Mouse (Mus musculus): ENCODE measurements at regions not wholly inside any gene's neighbourhood (a gene's known extent, or its start where the extent isn't known, plus 50 kb on each side); places are given as distances from the start of the nearest gene placed in this dataset.

GRCm38 (mm10) chr5:101020784-101021183 lies 175.3 kb downstream of the Gpat3 start:
- H3K4me1 ChIP-seq (ENCODE audit: control insufficient read depth in 1 of 2, insufficient read depth in 2 of 2, low read length in 2 of 2): no peaks in the 10 kb centered on the region
- H3K79me2 ChIP-seq (ENCODE audit: control insufficient read depth, insufficient read depth, low read length, poor library complexity): no peaks in the 10 kb centered on the region
- no peak overlapping the region for H3K4me3 ChIP-seq (ENCODE audit: control insufficient read depth in 1 of 2, insufficient read depth in 1 of 2, low read depth in 2 of 2, low read length in 2 of 2)
- no peak for DNase-seq (ENCODE audit: low read depth, low spot score)
- H3K27ac ChIP-seq (ENCODE audit: control insufficient read depth, low read depth, low read length): no peak overlapping the region
- H3K36me3 ChIP-seq (ENCODE audit: control insufficient read depth in 1 of 2, insufficient read depth in 2 of 2, low read length in 2 of 2): no peaks in the 10 kb centered on the region
- no peaks in the 10 kb centered on the region for H3K27me3 ChIP-seq (ENCODE audit: control insufficient read depth in 1 of 2, insufficient read depth in 2 of 2, low read length in 2 of 2)
- H3K9ac ChIP-seq (ENCODE audit: control insufficient read depth, low read depth, low read length, poor library complexity, severe bottlenecking): no peak overlapping the region
- TF ChIP-seq CTCF (IDR thresholded peaks at IDR 0.05 in 2 of 3, conservative IDR thresholded peaks at IDR 0.05 in 1 of 3; ENCODE audit: control insufficient read depth in 1 of 3, insufficient read depth in 1 of 3, low read depth in 2 of 3, low read length in 3 of 3, poor library complexity in 1 of 3, severe bottlenecking in 1 of 3) (peak in 2 of 3 experiments; percentile 5 to 10; a peak in 1 of 6 replicates), RCOR1 (IDR thresholded peaks at IDR 0.05; ENCODE audit: low read depth, low read length) (no peak)
- no peaks in the 10 kb centered on the region for H3K9me3 ChIP-seq (replicated peaks; ENCODE audit: insufficient read depth, low read length)

- H3K79me2 ChIP-seq (ENCODE audit: control insufficient read depth, insufficient read depth, low read length, poor library complexity): no peaks in the 10 kb centered on the region
- no peaks in the 10 kb centered on the region for H3K27me3 ChIP-seq (ENCODE audit: control insufficient read depth in 1 of 2, insufficient read depth in 2 of 2, low read length in 2 of 2)
- H3K36me3 ChIP-seq (ENCODE audit: control insufficient read depth in 1 of 2, insufficient read depth in 2 of 2, low read length in 2 of 2): no peaks in the 10 kb centered on the region
- H3K9me3 ChIP-seq (replicated peaks; ENCODE audit: insufficient read depth, low read length): no peaks in the 10 kb centered on the region
- H3K4me3 ChIP-seq (ENCODE audit: control insufficient read depth in 1 of 2, insufficient read depth in 1 of 2, low read depth in 2 of 2, low read length in 2 of 2): no peak overlapping the region
- no peak for TF ChIP-seq MXI1 (IDR thresholded peaks at IDR 0.05; ENCODE audit: low read depth, low read length)
- no peaks in the 10 kb centered on the region for H3K4me1 ChIP-seq (ENCODE audit: control insufficient read depth in 1 of 2, insufficient read depth in 2 of 2, low read length in 2 of 2)
- DNase-seq (ENCODE audit: low read depth, low spot score): no peak
- H3K27ac ChIP-seq (ENCODE audit: control insufficient read depth, low read depth, low read length): no peak overlapping the region
- no peak overlapping the region for H3K9ac ChIP-seq (ENCODE audit: control insufficient read depth, low read depth, low read length, poor library complexity, severe bottlenecking)
These were observed 168.3 kb downstream of the Gpat3 start for GRCm38 (mm10) chr5:101013844-101014243.

DNA sequence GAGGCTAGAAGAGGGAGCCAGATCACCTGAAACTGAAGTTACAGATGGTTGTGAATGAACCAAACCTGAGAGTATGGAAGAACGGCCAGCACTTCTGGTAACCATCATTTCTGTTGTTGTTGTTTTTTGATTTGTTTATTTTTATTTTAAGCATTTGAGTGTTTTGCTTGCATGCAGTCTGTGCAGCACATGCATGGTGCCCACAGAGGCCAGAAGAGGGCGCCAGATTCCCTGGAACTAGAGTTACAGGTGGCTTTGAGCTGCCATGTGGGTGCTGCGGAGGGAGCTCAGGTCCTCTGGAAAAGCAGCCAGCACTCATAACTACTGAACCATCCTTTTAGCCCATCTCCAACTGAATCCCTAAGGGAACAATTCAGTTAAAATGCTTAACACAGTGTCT lies 159.7 kb downstream of the Gpat3 start:
- TF ChIP-seq CTCF (IDR thresholded peaks at IDR 0.05 in 2 of 3, conservative IDR thresholded peaks at IDR 0.05 in 1 of 3; ENCODE audit: control insufficient read depth in 1 of 3, insufficient read depth in 1 of 3, low read depth in 2 of 3, low read length in 3 of 3, poor library complexity in 1 of 3, severe bottlenecking in 1 of 3) (peak in 1 of 3 experiments; percentile 37; a peak in 3 of 6 replicates), GATA1 (IDR thresholded peaks at IDR 0.05; ENCODE audit: low read depth, low read length) (no peak)
- no peaks in the 10 kb centered on the region for H3K36me3 ChIP-seq (ENCODE audit: control insufficient read depth in 1 of 2, insufficient read depth in 2 of 2, low read length in 2 of 2)
- no peaks in the 10 kb centered on the region for H3K9me3 ChIP-seq (replicated peaks; ENCODE audit: insufficient read depth, low read length)
- no peak overlapping the region for H3K4me3 ChIP-seq (ENCODE audit: control insufficient read depth in 1 of 2, insufficient read depth in 1 of 2, low read depth in 2 of 2, low read length in 2 of 2)
- peak; percentile 3 for DNase-seq (ENCODE audit: low read depth, low spot score)
- no peaks in the 10 kb centered on the region for H3K4me1 ChIP-seq (ENCODE audit: control insufficient read depth in 1 of 2, insufficient read depth in 2 of 2, low read length in 2 of 2)
- no peaks in the 10 kb centered on the region for H3K79me2 ChIP-seq (ENCODE audit: control insufficient read depth, insufficient read depth, low read length, poor library complexity)
- no peak overlapping the region for H3K27ac ChIP-seq (ENCODE audit: control insufficient read depth, low read depth, low read length)
- no peak overlapping the region for H3K9ac ChIP-seq (ENCODE audit: control insufficient read depth, low read depth, low read length, poor library complexity, severe bottlenecking)
- no peaks in the 10 kb centered on the region for H3K27me3 ChIP-seq (ENCODE audit: control insufficient read depth in 1 of 2, insufficient read depth in 2 of 2, low read length in 2 of 2)

- Histone ChIP-seq H3K27me3 (ENCODE audit: control insufficient read depth in 1 of 2, insufficient read depth in 2 of 2, low read length in 2 of 2) (no peaks in the 10 kb centered on the region), H3K4me3 (ENCODE audit: control insufficient read depth in 1 of 2, insufficient read depth in 1 of 2, low read depth in 2 of 2, low read length in 2 of 2) (no peak overlapping the region), H3K36me3 (ENCODE audit: control insufficient read depth in 1 of 2, insufficient read depth in 2 of 2, low read length in 2 of 2) (no peaks in the 10 kb centered on the region), H3K79me2 (ENCODE audit: control insufficient read depth, insufficient read depth, low read length, poor library complexity) (no peaks in the 10 kb centered on the region), H3K9ac (ENCODE audit: control insufficient read depth, low read depth, low read length, poor library complexity, severe bottlenecking) (no peak overlapping the region), H3K27ac (ENCODE audit: control insufficient read depth, low read depth, low read length) (no peak overlapping the region), H3K4me1 (ENCODE audit: control insufficient read depth in 1 of 2, insufficient read depth in 2 of 2, low read length in 2 of 2) (no peaks in the 10 kb centered on the region), H3K9me3 (replicated peaks; ENCODE audit: insufficient read depth, low read length) (no peaks in the 10 kb centered on the region)
- no peak for DNase-seq (ENCODE audit: low read depth, low spot score)
- TF ChIP-seq ZNF384 (IDR thresholded peaks at IDR 0.05; ENCODE audit: low read depth, low read length) (no peak), MAX (IDR thresholded peaks at IDR 0.05; ENCODE audit: low read length) (no peak), TAL1 (IDR thresholded peaks at IDR 0.05; ENCODE audit: low read length) (no peak), MEF2A (IDR thresholded peaks at IDR 0.05; ENCODE audit: extremely low read depth, insufficient replicate concordance, low read depth, low read length, poor library complexity, severe bottlenecking) (no peak), ZC3H11A (IDR thresholded peaks at IDR 0.05; ENCODE audit: low read depth, low read length) (no peak), TCF12 (IDR thresholded peaks at IDR 0.05; ENCODE audit: low read depth, low read length) (no peak), POLR2A (IDR thresholded peaks at IDR 0.05; ENCODE audit: control insufficient read depth in 1 of 2, insufficient read depth in 1 of 2, low read depth in 1 of 2, low read length in 2 of 2, poor library complexity in 1 of 2) (no peak), SMC3 (IDR thresholded peaks at IDR 0.05; ENCODE audit: low read depth, low read length) (no peak)
These were observed 154.9 kb downstream of the Gpat3 start for GRCm38 (mm10) chr5:101000436-101000835.
